Mouse (Mus musculus): ENCODE results near the gene 1700001P01Rik.
"Not testable (repeated sequence)": the region's sequence is repeated elsewhere in the genome, so short reads cannot be mapped to it uniquely, and the experiment has no call there.

The 1700001P01Rik gene

DNA sequence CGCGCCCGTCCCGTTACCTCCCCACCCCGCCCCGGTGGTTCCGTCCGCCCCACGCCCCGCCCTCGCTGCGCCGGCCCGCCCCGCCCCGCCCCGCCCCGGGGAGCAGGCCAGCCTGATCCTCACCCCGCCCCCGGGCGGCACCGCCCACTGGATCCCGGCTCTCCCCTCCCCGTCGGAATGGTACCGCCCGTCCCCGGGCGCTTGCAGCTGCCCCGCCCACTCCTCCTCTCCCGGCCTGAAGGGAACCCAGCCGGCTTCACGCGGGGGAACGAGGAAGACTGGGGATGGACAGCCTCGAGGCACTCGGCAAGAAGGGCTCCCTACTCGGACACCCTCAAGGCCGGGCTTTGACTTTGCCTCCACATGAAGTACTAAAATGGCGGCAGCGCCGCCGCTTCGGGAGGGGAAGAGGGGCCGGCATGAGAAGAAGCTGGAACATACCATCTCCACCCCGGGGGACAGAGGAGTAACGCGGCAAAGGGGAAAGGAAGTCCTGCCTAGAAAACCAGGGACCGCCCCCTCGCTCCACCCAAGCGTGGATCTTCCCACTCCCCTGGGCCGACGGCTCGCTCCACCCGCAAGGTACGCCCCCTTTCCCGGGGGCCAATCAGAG, 30.9 kb downstream of the 1700001P01Rik start:
- peak; percentile 98 for DNase-seq (ENCODE audit: low spot score)

DNA sequence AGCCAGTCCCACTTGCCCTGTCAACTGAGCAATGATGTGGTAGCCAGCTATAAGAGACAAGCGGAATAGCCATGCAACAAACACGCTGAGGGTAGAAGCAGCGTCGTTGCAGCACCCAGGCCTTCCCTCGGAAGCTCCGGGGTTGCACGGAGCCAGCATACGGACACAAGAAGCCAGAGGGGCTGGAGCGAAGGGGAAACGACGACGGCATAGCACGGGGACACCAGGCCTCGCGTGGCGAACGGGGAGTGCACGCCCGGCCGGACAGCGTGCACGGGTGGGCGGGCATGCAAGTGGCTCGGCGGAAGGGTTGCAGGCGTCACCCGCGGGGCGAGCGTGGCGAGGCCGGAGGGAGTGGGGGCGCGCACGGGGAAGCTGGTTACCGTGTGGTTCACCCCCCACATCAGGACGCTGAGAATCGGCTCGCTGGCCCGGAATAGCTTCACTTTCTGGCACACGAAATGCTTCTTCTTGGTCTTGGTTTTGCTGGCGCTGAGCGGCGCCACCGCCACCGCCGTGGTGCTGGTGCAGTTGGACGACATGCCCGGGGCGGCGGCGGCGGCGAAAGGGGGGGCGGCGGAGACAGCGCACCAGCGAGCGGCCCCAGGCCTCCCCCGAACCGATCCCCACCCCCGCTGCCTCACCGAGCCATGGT, 31.5 kb downstream of the 1700001P01Rik start, which contains the start of gene Pip4k2b:
Gene Pip4k2b (minus strand): TSS at position 642 of the 655 bp plus-strand sequence.
- DNase-seq (ENCODE audit: low spot score): peak; percentile 65

DNA sequence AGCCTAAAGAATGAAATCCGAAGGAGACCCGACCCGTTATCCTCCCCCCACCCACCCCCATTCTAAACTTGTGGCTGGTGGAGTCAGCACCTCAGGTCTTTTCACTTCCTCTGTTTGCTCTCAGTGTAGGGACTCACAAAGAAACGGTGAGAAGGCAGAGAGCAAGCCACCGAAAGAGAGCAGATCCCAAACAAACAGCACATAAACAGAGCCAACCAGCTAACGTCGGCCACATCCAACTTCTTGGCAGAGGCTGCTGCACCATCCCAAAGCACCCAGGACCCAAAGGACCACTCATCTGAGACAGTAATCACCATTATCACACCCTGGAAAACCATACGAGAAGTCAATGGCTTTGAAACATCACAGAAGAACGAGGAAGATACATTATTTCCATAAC, 32.3 kb downstream of the 1700001P01Rik start:
- DNase-seq (ENCODE audit: low spot score): no peak

DNA sequence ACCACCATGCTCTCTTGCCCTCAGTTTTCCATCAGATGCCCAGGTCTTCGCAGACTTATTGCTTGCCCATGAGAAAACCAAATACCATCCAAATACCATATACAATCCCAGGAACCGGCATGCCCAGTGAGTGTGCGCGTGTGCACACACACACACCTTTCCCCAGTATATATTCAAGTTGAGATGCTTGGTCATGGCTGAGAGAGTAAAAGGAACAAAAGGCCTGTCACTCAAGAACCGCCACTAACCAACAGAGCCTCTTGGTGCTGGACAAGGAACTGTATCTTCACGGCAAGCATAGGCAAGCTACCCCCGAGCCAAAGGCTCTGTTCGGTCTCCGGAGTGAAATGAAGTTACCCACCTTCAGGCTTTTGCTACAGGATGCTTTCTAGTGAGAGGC, 33.1 kb downstream of the 1700001P01Rik start:
- DNase-seq (ENCODE audit: low spot score): no peak

DNA sequence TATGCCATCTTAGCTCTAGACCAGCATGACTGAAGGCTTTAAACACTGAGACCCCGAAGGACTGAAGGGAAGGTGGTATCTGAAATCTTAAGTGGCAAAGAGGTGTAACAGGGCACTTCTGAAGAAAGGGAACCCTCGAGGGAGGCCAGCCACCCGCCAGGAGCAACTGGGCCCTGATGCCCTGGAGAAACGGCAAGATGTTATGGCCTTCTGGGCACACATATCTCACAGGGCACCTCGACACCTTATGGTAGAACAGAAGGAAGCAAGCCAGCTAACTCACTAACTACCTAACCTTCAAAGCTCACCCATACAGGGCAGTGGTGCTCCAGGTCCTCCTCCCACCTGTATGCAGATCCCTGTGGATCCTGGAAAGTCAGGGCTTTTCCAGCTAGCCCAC, 33.6 kb downstream of the 1700001P01Rik start:
- DNase-seq (ENCODE audit: low spot score): no peak

DNA sequence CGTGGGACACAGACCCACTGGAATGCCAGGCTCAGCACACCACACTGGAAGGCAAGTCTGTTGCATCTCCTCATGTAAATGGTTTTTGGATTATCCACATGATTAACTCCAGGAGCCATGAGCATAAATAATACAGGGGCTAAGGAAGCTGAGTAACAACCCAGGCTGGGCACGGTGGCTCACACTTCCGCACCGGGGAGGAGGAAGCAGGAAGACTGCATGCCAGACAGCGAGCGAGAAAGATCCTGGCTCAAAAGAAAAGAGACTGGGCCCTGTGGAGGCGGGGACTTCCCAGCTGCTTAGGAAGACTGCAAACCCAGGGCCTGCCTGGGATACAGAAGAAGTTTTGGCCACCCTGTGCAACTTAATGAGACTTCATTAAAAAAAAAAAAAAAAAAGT, 35.5 kb downstream of the 1700001P01Rik start:
- DNase-seq (ENCODE audit: low spot score): no peak

DNA sequence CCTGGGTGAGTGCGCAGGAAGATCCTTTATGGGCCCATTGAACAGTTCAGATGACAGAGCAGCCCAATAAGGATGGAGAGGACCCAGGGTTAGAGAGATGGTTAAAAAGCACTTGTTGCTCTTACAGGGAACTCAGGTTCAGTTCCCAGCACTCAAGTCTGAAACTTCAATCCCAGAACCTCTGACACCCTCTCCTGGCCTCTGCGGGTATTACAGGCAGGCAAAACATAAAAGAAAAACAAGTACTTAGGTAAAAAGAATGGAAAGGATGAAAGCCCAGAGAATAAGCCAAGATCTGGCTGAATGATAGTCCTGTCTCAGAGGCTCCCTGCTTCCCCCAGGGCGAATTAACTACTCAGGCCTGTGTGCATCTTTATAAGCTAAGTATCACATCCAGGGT, 36.6 kb downstream of the 1700001P01Rik start:
- DNase-seq (ENCODE audit: low spot score): no peak

DNA sequence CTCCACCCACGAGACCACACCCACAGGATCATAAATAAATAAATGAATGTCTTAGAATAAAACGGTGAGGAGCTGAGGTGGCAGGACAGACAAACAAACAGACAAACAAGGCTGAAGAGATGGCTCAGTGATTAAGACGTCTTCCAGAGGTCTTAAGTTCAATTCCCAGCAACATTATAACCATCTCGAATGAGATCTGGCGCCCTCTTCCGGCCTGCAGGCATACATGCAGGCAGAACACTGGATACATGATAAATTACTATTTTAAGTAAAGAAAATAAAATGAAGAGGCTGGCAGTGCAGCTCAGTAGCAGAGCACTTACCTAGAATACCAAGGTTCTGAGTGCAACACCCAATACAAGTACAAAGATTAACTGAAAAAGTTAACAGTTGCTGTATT, 37.0 kb downstream of the 1700001P01Rik start:
- no peak for DNase-seq (ENCODE audit: low spot score)

DNA sequence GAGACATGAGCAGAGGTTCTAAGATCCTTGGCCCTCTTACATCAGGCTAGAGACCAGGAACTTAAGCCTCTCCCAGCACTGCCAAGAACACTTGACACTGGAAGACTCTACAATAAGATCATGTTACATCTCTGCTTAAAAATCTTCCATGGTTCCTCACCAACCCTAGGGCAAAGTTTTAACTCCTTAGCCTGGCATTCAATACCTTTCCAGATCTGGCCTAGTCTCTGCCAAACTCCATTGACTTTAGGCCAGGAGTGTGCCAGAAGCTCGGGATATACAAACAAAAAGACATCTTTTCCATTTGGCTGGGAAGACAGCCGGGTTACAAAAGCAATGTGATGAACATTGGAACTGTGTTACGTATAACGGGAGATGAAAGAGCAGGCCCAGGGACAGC, 38.1 kb downstream of the 1700001P01Rik start:
- DNase-seq (ENCODE audit: low spot score): no peak

DNA sequence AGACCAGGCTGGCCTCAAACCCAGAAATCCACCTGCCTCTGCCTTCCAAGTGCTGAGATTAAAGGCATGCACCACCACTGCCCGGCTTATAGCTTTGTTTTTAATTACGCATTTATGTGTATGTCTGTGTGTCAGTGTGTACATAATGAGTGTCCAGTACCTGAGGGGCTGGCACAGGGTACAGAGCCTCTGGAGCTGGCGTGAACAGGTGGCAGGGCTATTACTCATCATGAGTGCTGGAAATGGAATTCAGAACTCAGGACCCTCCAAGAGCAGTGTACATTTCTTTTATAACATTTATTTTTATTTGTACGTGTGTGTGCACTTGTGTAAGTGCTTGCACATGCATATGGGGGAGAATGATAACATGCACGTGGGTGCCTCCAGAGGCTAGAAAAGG, 39.1 kb downstream of the 1700001P01Rik start:
- DNase-seq (ENCODE audit: low spot score): no peak

DNA sequence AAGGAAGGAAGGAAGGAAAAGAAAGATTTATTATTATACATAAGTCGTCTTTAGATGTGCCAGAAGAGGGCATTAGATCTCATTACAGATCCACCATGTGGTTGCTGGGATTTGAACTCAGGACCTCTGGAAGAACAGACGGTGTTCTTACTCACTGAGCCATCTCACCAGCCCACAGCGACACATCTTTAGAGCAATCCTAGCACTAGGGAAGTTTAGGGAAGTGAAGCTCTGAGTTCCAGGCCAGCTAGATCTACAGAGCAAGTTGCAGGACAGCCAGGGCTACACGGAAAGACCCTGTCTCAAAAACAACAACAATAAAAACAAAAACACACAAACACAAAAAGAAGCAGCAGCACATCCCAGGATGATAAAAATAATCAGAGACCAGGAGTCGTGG, 40.9 kb downstream of the 1700001P01Rik start:
- not testable (repeated sequence) for DNase-seq (ENCODE audit: low spot score)

DNA sequence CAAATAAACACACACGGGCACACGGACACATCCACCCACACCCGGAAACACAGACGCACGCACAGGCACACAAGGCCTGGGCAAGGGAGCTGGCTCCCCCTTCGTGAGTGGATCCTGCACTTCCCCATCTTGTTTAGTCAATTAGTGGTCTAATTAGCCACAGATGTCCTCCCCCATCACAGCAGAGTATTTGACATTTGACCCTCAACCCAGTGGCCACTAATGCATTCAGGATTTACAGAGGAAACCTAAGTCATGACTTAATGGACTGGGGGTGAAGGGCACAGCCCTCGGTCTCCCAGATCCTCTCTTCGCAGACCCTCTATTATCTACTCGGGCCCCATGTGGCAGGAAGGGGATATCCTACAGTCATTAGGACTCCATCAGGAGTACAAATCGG, 42.0 kb downstream of the 1700001P01Rik start:
- peak; percentile 79 for DNase-seq (ENCODE audit: low spot score)

DNA sequence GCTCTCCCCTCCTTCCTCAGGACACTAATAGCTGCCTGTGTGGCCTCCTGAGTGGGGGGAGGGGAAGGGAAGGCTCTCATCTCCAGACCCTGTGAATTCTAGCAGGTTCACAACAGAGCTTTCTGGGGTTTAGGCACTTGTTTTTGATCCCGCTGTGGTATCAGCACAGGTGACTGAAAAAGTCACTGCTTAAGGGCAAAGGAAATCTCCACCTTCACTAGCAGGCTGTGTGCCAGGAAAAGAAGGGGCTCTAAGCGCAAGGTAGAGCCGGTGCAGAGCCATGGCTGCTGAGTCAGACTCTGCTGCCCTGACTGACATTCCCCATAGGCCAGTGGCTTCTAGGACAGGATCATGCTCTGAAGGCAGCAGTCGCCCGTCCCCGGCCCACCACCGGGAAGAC, 47.0 kb downstream of the 1700001P01Rik start:
- DNase-seq (ENCODE audit: low spot score): no peak

DNA sequence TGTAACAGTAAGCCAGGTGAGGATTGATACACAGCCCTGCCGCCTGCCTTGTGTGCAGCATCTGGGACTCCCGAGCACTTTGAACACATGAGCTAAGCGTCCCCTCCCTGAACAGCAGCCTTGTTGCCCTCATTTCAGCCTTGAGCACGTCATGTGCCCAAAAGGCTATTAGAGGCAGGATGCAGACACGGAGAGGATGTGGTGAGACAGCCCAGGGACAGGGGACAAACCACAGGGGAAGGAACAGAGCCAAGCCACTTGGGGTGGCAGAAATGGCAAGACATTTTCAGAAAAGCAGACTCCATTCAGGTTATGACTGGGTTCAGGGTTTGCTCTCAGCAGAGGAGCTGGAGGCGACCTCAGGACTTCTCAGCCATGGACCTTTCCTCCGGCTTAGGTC, 47.4 kb downstream of the 1700001P01Rik start:
- no peak for DNase-seq (ENCODE audit: low spot score)

DNA sequence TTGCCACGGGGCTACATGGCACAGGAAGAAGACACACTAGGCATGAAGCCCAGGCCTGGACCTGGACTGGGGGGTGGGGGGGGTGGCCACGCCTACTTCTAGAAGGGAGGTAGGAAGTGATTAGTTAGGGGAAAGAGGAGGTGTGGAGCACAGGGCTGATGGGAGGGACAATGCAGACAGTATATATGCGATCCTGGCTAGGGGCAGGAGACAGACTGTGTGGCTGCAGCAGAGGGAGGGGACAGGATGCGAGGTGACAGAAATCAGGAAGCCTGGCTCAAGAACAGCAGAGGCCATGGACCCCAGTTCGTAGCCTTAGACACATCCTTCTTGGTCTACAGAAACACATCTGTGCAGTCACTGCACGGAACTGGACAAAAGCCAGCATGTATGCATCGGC, 52.0 kb downstream of the 1700001P01Rik start:
- DNase-seq (ENCODE audit: low spot score): no peak

Measured in embryo, embryonic 10 days (tissue).